ENCODE assay signal across 8 mouse cellular contexts in genomic region chr5:140704378-140705251, GRCm38 (mm10). TPM values are rescaled to one million over a fixed set of nuclear protein-coding genes. Genes with fewer than 3 reads are reported as not detected.
A peak's percentile ranks its signal among the peaks of the same experiment; 100 is the strongest.
DNase-seq lines count a peak whose midpoint lies in the region; ATAC-seq lines count a peak whose summit lies in the region.

Gene Brat1 (plus strand): TSS chr5:140705011.

- peaks cover 7% of the 10 kb centered on the region for H3K4me1 ChIP-seq in brown adipose tissue, adult 24 weeks (ENCODE audit: control insufficient read depth, insufficient read depth, insufficient read length, low read length)
- peaks cover 50% of the 10 kb centered on the region for H3K4me1 ChIP-seq in heart, embryonic 13.5 days
- peaks cover 53% of the 10 kb centered on the region for H3K4me1 ChIP-seq in liver, embryonic 12.5 days
- peaks cover 33% of the 10 kb centered on the region for H3K4me1 ChIP-seq in stomach, embryonic 15.5 days

- peak within 1 kb of the TSS; percentile 84 for H3K4me3 ChIP-seq in brown adipose tissue, adult 24 weeks (ENCODE audit: insufficient read depth, low read depth, low read length)
- peak within 1 kb of the TSS; percentile 73 for H3K4me3 ChIP-seq in heart, embryonic 13.5 days
- peak within 1 kb of the TSS; percentile 67 for H3K4me3 ChIP-seq in liver, embryonic 12.5 days
- peak within 1 kb of the TSS; percentile 58 for H3K4me3 ChIP-seq in stomach, embryonic 15.5 days (replicated peaks)

- peaks cover 21% of the 10 kb centered on the region for H3K36me3 ChIP-seq in heart, embryonic 13.5 days
- H3K36me3 ChIP-seq in liver, embryonic 12.5 days = peaks cover 25% of the 10 kb centered on the region
- peaks cover 5% of the 10 kb centered on the region; the same call in 1 of the 2 replicates for H3K36me3 ChIP-seq in stomach, embryonic 15.5 days

- H3K9me3 ChIP-seq in heart, embryonic 13.5 days = no peaks in the 10 kb centered on the region
- H3K9me3 ChIP-seq in liver, embryonic 12.5 days (replicated peaks) = no peaks in the 10 kb centered on the region
- no peaks in the 10 kb centered on the region for H3K9me3 ChIP-seq in stomach, embryonic 15.5 days

- under 1% methylated on average over 69 of the region's 69 CpGs for WGBS in heart, embryonic 13.5 days
- under 1% methylated on average over 68 of the region's 69 CpGs for WGBS in liver, embryonic 12.5 days (ENCODE audit: insufficient replicate concordance)
- under 1% methylated on average over 69 of the region's 69 CpGs for WGBS in stomach, embryonic 15.5 days

- peak within 1 kb of the TSS; percentile 89 for H3K4me2 ChIP-seq in heart, embryonic 13.5 days
- peak within 1 kb of the TSS; percentile 84 for H3K4me2 ChIP-seq in liver, embryonic 12.5 days
- peak within 1 kb of the TSS; percentile 80 for H3K4me2 ChIP-seq in stomach, embryonic 15.5 days

- peak; percentile 92 for ATAC-seq in heart, embryonic 13.5 days (ENCODE audit: extremely low read depth, insufficient number of reproducible peaks, low FRiP score, low TSS enrichment)
- peak; percentile 90 for ATAC-seq in liver, embryonic 12.5 days
- ATAC-seq in stomach, embryonic 15.5 days (ENCODE audit: insufficient read depth, low FRiP score, low read depth) = peak; percentile 93

- peak within 1 kb of the TSS; percentile 89 for H3K9ac ChIP-seq in heart, embryonic 13.5 days
- peak within 1 kb of the TSS; percentile 72 for H3K9ac ChIP-seq in liver, embryonic 12.5 days
- H3K9ac ChIP-seq in stomach, embryonic 15.5 days = peak within 1 kb of the TSS; percentile 68

- H3K27ac ChIP-seq in brown adipose tissue, adult 24 weeks (replicated peaks; ENCODE audit: low read depth, low read length) = peak within 1 kb of the TSS; percentile 100
- H3K27ac ChIP-seq in heart, embryonic 13.5 days (replicated peaks) = peak within 1 kb of the TSS; percentile 86
- H3K27ac ChIP-seq in liver, embryonic 12.5 days = peak within 1 kb of the TSS; percentile 84
- H3K27ac ChIP-seq in stomach, embryonic 15.5 days = peak within 1 kb of the TSS; percentile 93

- peak; percentile 100 for DNase-seq in CD4-positive, CD25-positive, alpha-beta regulatory T cell, adult 2 months (ENCODE audit: low read depth, low spot score)
- peak; percentile 94 for DNase-seq in fat pad, adult 2 months (ENCODE audit: extremely low read depth, low read depth, low spot score)
- DNase-seq in kidney, postnatal 10 days = peak; percentile 100
- peak; percentile 100 for DNase-seq in natural killer cell, adult 2 months (ENCODE audit: low spot score in 2 of 2)

- H3K27me3 ChIP-seq in heart, embryonic 13.5 days (replicated peaks) = no peaks in the 10 kb centered on the region
- H3K27me3 ChIP-seq in liver, embryonic 12.5 days (replicated peaks) = no peaks in the 10 kb centered on the region
- H3K27me3 ChIP-seq in stomach, embryonic 15.5 days (replicated peaks) = no peaks in the 10 kb centered on the region

RNA-seq across cellular contexts. Expression of gene Brat1, which starts in this region (rescaled TPM):
- 4.8 and 5.1 TPM in 2 replicates for polyA plus RNA-seq in brown adipose tissue, adult 24 weeks (2012; ENCODE audit: insufficient read depth, insufficient read length, missing spikeins)
- polyA plus RNA-seq in heart, embryonic 13.5 days (2015; fragmentation: Nextera tagmentation; extraction: Ambion mirVana) = 12.9 and 13.9 TPM in 2 replicates
- 10.6 and 12.2 TPM in 2 replicates for polyA plus RNA-seq in liver, embryonic 12.5 days (2016; fragmentation: Nextera tagmentation; extraction: Ambion mirVana)
- 18.7 and 20.4 TPM in 2 replicates for polyA plus RNA-seq in stomach, embryonic 15.5 days (2015; fragmentation: Nextera tagmentation; extraction: Ambion mirVana)

Comparison
In these comparisons a context has a peak if more than half of its experiments do, and no peak if none do; other contexts are left out.
1. Peak in every context shown above with its lines: DNase-seq, ATAC-seq, H3K4me3 ChIP-seq and H3K27ac ChIP-seq.